Mouse (Mus musculus): Measurements from ENCODE around the gene Calr4.

Calr4 gene

GRCm38 (mm10) chr4:109279689-109280458, 45.6 kb downstream of the Calr4 start, which contains the start of gene Eps15:
TSS of gene Eps15 (plus strand) at chr4:109280268.
- DNase-seq (ENCODE audit: low spot score) = peak; percentile 80

GRCm38 (mm10) chr4:109280459-109281160, 46.3 kb downstream of the Calr4 start:
- DNase-seq (ENCODE audit: low spot score) = peak; percentile 25

DNA sequence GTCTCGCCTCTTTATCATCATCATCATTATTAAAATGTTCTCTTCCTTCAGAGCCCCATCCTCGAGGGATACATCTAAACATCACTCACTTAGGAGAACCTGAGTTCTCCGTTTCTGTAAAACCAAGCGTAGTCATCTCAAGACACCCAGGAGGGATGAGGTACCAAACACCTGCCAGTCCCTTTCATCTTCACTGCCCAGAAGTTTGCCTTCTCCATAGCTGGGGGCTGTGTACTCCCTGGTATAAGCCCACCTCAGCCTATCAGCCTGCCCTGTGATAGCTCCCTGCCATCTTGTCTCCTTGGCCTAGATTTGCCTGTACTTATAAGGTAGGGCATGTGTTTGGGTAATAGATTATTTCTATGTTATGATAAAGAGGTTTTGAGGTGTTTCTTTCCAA, 46.9 kb downstream of the Calr4 start:
- DNase-seq (ENCODE audit: low spot score) = no peak

DNA sequence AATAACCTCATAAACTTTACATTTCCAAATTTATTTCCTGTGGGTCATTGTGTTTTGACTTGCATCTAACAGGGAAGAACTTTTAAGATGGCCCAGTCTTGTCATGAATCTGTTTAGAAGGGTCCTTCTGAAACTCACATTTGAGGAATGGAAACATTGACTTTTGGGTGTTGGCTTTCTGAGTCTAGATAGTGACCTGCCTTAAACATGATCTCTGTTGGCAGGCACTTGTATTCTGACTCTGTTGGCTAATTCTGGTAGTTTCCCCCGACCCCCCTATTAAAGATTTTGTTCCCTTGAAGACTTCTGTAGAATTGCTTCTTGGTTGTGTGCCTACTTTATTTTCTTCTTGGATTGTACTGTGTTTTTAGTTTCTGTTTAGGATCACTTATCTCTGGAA, 47.7 kb downstream of the Calr4 start:
- DNase-seq (ENCODE audit: low spot score) = no peak

DNA sequence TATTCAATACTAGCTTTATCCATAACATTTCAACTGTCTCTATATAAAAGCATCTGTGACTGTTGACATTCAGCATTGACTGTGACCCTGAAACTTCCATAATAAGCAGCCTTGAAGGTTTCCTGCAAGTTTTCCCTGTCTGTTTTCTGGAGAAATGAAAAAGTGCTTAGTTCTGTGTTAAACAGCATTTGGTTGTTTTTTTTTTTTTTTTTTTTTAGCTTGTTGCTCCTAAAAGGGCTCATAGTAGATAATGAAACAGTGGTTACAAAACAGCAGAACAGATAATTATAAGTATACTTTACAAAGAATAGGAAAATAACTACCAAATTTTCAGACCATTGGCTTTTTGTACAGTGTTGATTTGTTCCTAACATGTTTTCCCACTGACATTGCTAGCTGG, 60.3 kb downstream of the Calr4 start:
- no peak for DNase-seq (ENCODE audit: low spot score)

GRCm38 (mm10) chr4:109296510-109296909, 62.2 kb downstream of the Calr4 start:
- DNase-seq (ENCODE audit: low spot score) = no peak

GRCm38 (mm10) chr4:109299136-109299535, 64.9 kb downstream of the Calr4 start:
- DNase-seq (ENCODE audit: low spot score) = no peak
